In genomic region chr9:44129633-44130032, GRCm38 (mm10) we compare ENCODE assay signal across 9 mouse cellular contexts. TPM values are rescaled to one million over a fixed set of nuclear protein-coding genes. Genes with fewer than 3 reads are reported as not detected.
DNase-seq lines count a peak whose midpoint lies in the region; ATAC-seq and TF ChIP-seq lines count a peak whose summit lies in the region.
"Had no signal": no experiment of that assay in that cellular context is flagged by ENCODE, and none has a peak within 500 bp of the region (broad histone marks: within the 10 kb centered on the region; RNA-seq: fewer than 3 reads in every experiment).

No protein-coding gene starts in this region.

- peaks cover 7% of the 10 kb centered on the region for H3K27me3 ChIP-seq in kidney, embryonic 15.5 days
- H3K27me3 ChIP-seq in forebrain, embryonic 10.5 days (ENCODE audit: poor library complexity, severe bottlenecking), result peaks cover 53% of the 10 kb centered on the region
- peaks cover 55% of the 10 kb centered on the region for H3K27me3 ChIP-seq in limb, embryonic 12.5 days
- peaks cover 15% of the 10 kb centered on the region for H3K27me3 ChIP-seq in midbrain, postnatal 0 days (ENCODE audit: insufficient read depth, low read length)

- peak overlapping the region; percentile 44 for H3K9ac ChIP-seq in kidney, embryonic 15.5 days
- peak overlapping the region; percentile 47 for H3K9ac ChIP-seq in limb, embryonic 12.5 days (replicated peaks)
- peak overlapping the region; percentile 30; the same call in 1 of the 2 replicates for H3K9ac ChIP-seq in midbrain, postnatal 0 days (replicated peaks; ENCODE audit: low read length, poor library complexity, severe bottlenecking)

- no peaks in the 10 kb centered on the region for H3K9me3 ChIP-seq in kidney, embryonic 15.5 days (replicated peaks)
- no peaks in the 10 kb centered on the region for H3K9me3 ChIP-seq in forebrain, embryonic 10.5 days
- no peaks in the 10 kb centered on the region for H3K9me3 ChIP-seq in limb, embryonic 12.5 days
- H3K9me3 ChIP-seq in midbrain, postnatal 0 days (ENCODE audit: low read length), result no peaks in the 10 kb centered on the region

- no peak for DNase-seq in kidney, adult 9 months
- DNase-seq in forebrain, embryonic 10.5 days (ENCODE audit: extremely low spot score, low spot score), result no peak
- no peak for DNase-seq in midbrain, postnatal 0 days (ENCODE audit: low spot score)
- DNase-seq in right cerebral cortex, postnatal 25 days, result no peak
- DNase-seq in right cerebral cortex, postnatal 10 days (ENCODE audit: low spot score in 2 of 2), result no peak
- DNase-seq in gastrocnemius, adult 18-20 months (ENCODE audit: low spot score), result no peak

- no peak for ATAC-seq in kidney, embryonic 15.5 days (replicated peaks; ENCODE audit: low FRiP score)
- ATAC-seq in limb, embryonic 12.5 days (ENCODE audit: insufficient number of reproducible peaks, insufficient read depth, low FRiP score, low TSS enrichment, low read depth), result no peak
- no peak for ATAC-seq in midbrain, postnatal 0 days (ENCODE audit: low FRiP score)

- peak overlapping the region; percentile 70 for H3K4me2 ChIP-seq in kidney, embryonic 15.5 days
- H3K4me2 ChIP-seq in limb, embryonic 12.5 days, result peak overlapping the region; percentile 79
- H3K4me2 ChIP-seq in midbrain, postnatal 0 days (ENCODE audit: low read depth, low read length, poor library complexity, severe bottlenecking), result peak overlapping the region; percentile 50

- peak overlapping the region; percentile 90 for H3K27ac ChIP-seq in kidney, embryonic 15.5 days
- peak overlapping the region; percentile 85 for H3K27ac ChIP-seq in forebrain, embryonic 10.5 days
- H3K27ac ChIP-seq in limb, embryonic 12.5 days, result peak overlapping the region; percentile 64; the same call in 1 of the 2 replicates
- H3K27ac ChIP-seq in midbrain, postnatal 0 days (ENCODE audit: low read depth, low read length), result no peak overlapping the region

- peaks cover 80% of the 10 kb centered on the region for H3K4me1 ChIP-seq in kidney, embryonic 15.5 days
- peaks cover 68% of the 10 kb centered on the region for H3K4me1 ChIP-seq in forebrain, embryonic 10.5 days
- H3K4me1 ChIP-seq in limb, embryonic 12.5 days (replicated peaks), result peaks cover 47% of the 10 kb centered on the region
- peaks cover 9% of the 10 kb centered on the region; the same call in 1 of the 2 replicates for H3K4me1 ChIP-seq in midbrain, postnatal 0 days (ENCODE audit: insufficient read depth, low read length)

- TF ChIP-seq CTCF in midbrain, postnatal 0 days (IDR thresholded peaks at IDR 0.05), result no peak

- no peaks in the 10 kb centered on the region for H3K36me3 ChIP-seq in kidney, embryonic 15.5 days
- no peaks in the 10 kb centered on the region for H3K36me3 ChIP-seq in forebrain, embryonic 10.5 days (replicated peaks)
- no peaks in the 10 kb centered on the region for H3K36me3 ChIP-seq in limb, embryonic 12.5 days
- H3K36me3 ChIP-seq in midbrain, postnatal 0 days (ENCODE audit: insufficient read depth, low read length), result no peaks in the 10 kb centered on the region

- H3K4me3 ChIP-seq in kidney, embryonic 15.5 days (replicated peaks), result peak overlapping the region; percentile 37
- peak overlapping the region; percentile 51 for H3K4me3 ChIP-seq in forebrain, embryonic 10.5 days
- H3K4me3 ChIP-seq in limb, embryonic 12.5 days (replicated peaks), result peak overlapping the region; percentile 44
- peak overlapping the region; percentile 27 for H3K4me3 ChIP-seq in midbrain, postnatal 0 days (ENCODE audit: low read depth, low read length)

- WGBS in kidney, embryonic 15.5 days, result 9% methylated on average over 9 of the region's 9 CpGs
- WGBS in forebrain, embryonic 10.5 days, result 3% methylated on average over 9 of the region's 9 CpGs
- 11% methylated on average over 9 of the region's 9 CpGs for WGBS in limb, embryonic 12.5 days
- WGBS in midbrain, postnatal 0 days, result 8% methylated on average over 9 of the region's 9 CpGs

RNA-seq across cellular contexts. Expression of gene Mcam, which starts 4.6 kb away (rescaled TPM):
- polyA plus RNA-seq in kidney, embryonic 15.5 days (2015; fragmentation: Nextera tagmentation; extraction: Ambion mirVana), result 44.2 and 47.0 TPM in 2 replicates
- polyA plus RNA-seq in forebrain, embryonic 10.5 days (2016; fragmentation: Nextera tagmentation; extraction: Ambion mirVana), result 10.1 and 11.4 TPM in 2 replicates
- polyA plus RNA-seq in limb, embryonic 12.5 days (2016; fragmentation: Nextera tagmentation; extraction: Ambion mirVana), result 18.0 and 18.1 TPM in 2 replicates
- 14.6 and 19.9 TPM in 2 replicates for total RNA-seq in midbrain, postnatal 0 days (2014; rRNA removed)
- polyA plus RNA-seq in midbrain, postnatal 0 days (2015; fragmentation: Nextera tagmentation; extraction: Ambion mirVana), result 4.4 TPM in 2 replicates
- total RNA-seq in gastrocnemius, adult 18-20 months (2021), result 10 to 100 TPM; 19.8 to 32.9 TPM

RNA-seq across cellular contexts. Expression of gene Rnf26, which starts 16.3 kb away (rescaled TPM):
- polyA plus RNA-seq in kidney, embryonic 15.5 days (2015; fragmentation: Nextera tagmentation; extraction: Ambion mirVana), result 70.9 and 78.3 TPM in 2 replicates
- 79.5 and 81.5 TPM in 2 replicates for polyA plus RNA-seq in forebrain, embryonic 10.5 days (2016; fragmentation: Nextera tagmentation; extraction: Ambion mirVana)
- polyA plus RNA-seq in limb, embryonic 12.5 days (2016; fragmentation: Nextera tagmentation; extraction: Ambion mirVana), result 89.6 and 91.4 TPM in 2 replicates
- 13.0 and 15.0 TPM in 2 replicates for total RNA-seq in midbrain, postnatal 0 days (2014; rRNA removed)
- polyA plus RNA-seq in midbrain, postnatal 0 days (2015; fragmentation: Nextera tagmentation; extraction: Ambion mirVana), result 33.4 and 34.1 TPM in 2 replicates
- 1 to 10 TPM; 1.5 to 3.0 TPM for total RNA-seq in gastrocnemius, adult 18-20 months (2021)

RNA-seq across cellular contexts. Expression of gene Gm49380, which starts 16.3 kb away (rescaled TPM):
- 0.17 and 0.21 TPM in 2 replicates for polyA plus RNA-seq in kidney, embryonic 15.5 days (2015; fragmentation: Nextera tagmentation; extraction: Ambion mirVana)
- polyA plus RNA-seq in forebrain, embryonic 10.5 days (2016; fragmentation: Nextera tagmentation; extraction: Ambion mirVana), result 0.06 and 0.36 TPM in 2 replicates
- polyA plus RNA-seq in limb, embryonic 12.5 days (2016; fragmentation: Nextera tagmentation; extraction: Ambion mirVana), result 0.08 and 0.17 TPM in 2 replicates
- total RNA-seq in midbrain, postnatal 0 days (2014; rRNA removed), result not detected in 2 replicates
- polyA plus RNA-seq in midbrain, postnatal 0 days (2015; fragmentation: Nextera tagmentation; extraction: Ambion mirVana), result 0.07 and 0.27 TPM in 2 replicates
- 1 to 10 TPM in 1 of 2 experiments, under 1 TPM in 1; 0.43 to 1.9 TPM for total RNA-seq in gastrocnemius, adult 18-20 months (2021)

RNA-seq across cellular contexts. Expression of gene C1qtnf5, which starts 22.6 kb away (rescaled TPM):
- polyA plus RNA-seq in kidney, embryonic 15.5 days (2015; fragmentation: Nextera tagmentation; extraction: Ambion mirVana), result 4.5 and 5.2 TPM in 2 replicates
- not detected in 2 replicates for polyA plus RNA-seq in forebrain, embryonic 10.5 days (2016; fragmentation: Nextera tagmentation; extraction: Ambion mirVana)
- 0.84 TPM in 1 of 2 replicates, not detected in the other for polyA plus RNA-seq in limb, embryonic 12.5 days (2016; fragmentation: Nextera tagmentation; extraction: Ambion mirVana)
- total RNA-seq in midbrain, postnatal 0 days (2014; rRNA removed), result 16.6 and 29.0 TPM in 2 replicates
- 9.9 and 10.7 TPM in 2 replicates for polyA plus RNA-seq in midbrain, postnatal 0 days (2015; fragmentation: Nextera tagmentation; extraction: Ambion mirVana)
- 1 to 10 TPM; 3.9 to 5.4 TPM for total RNA-seq in gastrocnemius, adult 18-20 months (2021)

RNA-seq across cellular contexts. Expression of gene Mfrp, which starts 28.1 kb away (rescaled TPM):
- polyA plus RNA-seq in kidney, embryonic 15.5 days (2015; fragmentation: Nextera tagmentation; extraction: Ambion mirVana), result 0.13 TPM in 1 of 2 replicates, not detected in the other
- 0.15 and 0.26 TPM in 2 replicates for polyA plus RNA-seq in forebrain, embryonic 10.5 days (2016; fragmentation: Nextera tagmentation; extraction: Ambion mirVana)
- polyA plus RNA-seq in limb, embryonic 12.5 days (2016; fragmentation: Nextera tagmentation; extraction: Ambion mirVana), result 0.29 and 0.40 TPM in 2 replicates
- total RNA-seq in midbrain, postnatal 0 days (2014; rRNA removed), result 0.19 and 2.8 TPM in 2 replicates
- polyA plus RNA-seq in midbrain, postnatal 0 days (2015; fragmentation: Nextera tagmentation; extraction: Ambion mirVana), result 0.05 TPM in 1 of 2 replicates, not detected in the other
- not detected for total RNA-seq in gastrocnemius, adult 18-20 months (2021)
- total RNA-seq: gastrocnemius, postnatal 25 days had no signal
